Mouse (Mus musculus): ENCODE measurements around the gene Prss2. TPM values are rescaled to one million over a fixed set of nuclear protein-coding genes. Genes with fewer than 3 reads are reported as not detected.
A peak's percentile ranks its signal among the peaks of the same experiment; 100 is the strongest.

The Prss2 gene
- total and polyA plus RNA-seq, 2 experiments from 2014 or later = not detected

DNA sequence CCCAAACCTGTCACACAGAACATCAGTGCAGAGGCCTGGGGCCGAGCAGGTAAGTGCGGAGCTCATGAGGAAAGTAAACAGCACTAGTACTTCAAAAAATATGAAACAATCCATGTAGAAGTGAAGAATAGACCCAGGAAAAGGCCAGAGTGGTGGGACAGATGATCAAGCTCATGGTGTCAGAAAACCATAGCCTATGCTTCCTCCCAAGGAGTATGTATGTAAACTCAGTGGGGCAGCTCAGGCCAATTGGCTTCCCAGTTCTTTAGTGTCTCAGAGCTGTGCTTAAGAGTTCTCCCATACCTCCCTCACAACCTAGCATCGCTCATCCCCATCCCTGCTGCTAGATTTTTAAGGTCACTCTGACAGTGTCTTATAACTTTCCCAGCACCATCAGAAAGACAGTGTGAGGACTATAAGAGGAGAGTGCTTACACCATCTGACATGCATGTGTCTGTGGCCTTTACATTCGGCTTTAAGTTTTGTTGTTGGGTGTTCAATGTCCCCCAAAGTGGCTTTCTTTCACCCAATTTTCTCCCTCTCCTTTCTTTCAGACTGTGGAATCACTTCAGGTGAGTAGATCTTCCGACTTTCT lies 25.6 kb downstream of the Prss2 start:
- Histone ChIP-seq H3K27me3 (ENCODE audit: insufficient read depth, low read length) (no peaks in the 10 kb centered on the region), H3K4me2 (ENCODE audit: low read depth, low read length, poor library complexity, severe bottlenecking) (no peak overlapping the region), H3K9me3 (ENCODE audit: low read length) (no peaks in the 10 kb centered on the region), H3K4me1 (ENCODE audit: insufficient read depth, low read length) (peaks cover 13% of the 10 kb centered on the region; the same call in 1 of the 2 replicates), H3K36me3 (ENCODE audit: insufficient read depth, low read length) (no peaks in the 10 kb centered on the region), H3K27ac (ENCODE audit: low read depth, low read length) (no peak overlapping the region), H3K9ac (replicated peaks; ENCODE audit: low read length, poor library complexity, severe bottlenecking) (no peak overlapping the region), H3K4me3 (ENCODE audit: low read depth, low read length) (no peak overlapping the region)
- no peak for TF ChIP-seq CTCF (IDR thresholded peaks at IDR 0.05)
- ATAC-seq (ENCODE audit: low FRiP score) (no peak), DNase-seq (ENCODE audit: low spot score) (no peak)
- WGBS = 90% methylated on average over 5 of the region's 5 CpGs

DNA sequence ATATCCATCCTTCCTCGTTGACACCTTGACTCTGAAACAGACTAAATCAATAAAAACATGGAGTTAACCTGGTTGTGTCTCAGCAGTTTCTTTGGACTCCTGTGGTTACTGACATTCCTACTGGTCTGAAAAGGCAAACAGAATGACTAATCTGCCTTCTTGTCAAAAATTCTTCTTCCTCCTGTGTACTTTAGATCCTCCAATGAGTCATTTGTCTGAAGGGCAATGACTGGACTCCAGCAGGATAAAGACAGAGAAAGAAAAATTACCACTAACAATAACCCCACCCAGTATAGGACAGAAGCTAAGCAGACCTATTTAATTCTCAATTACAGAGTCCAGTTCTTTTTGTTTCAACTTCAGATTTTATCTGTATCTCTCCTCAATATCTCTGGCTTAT lies 26.7 kb downstream of the Prss2 start:
- Histone ChIP-seq H3K9me3 (ENCODE audit: low read length) (no peaks in the 10 kb centered on the region), H3K4me2 (ENCODE audit: low read depth, low read length, poor library complexity, severe bottlenecking) (no peak overlapping the region), H3K4me3 (ENCODE audit: low read depth, low read length) (no peak overlapping the region), H3K4me1 (ENCODE audit: insufficient read depth, low read length) (peaks cover 11% of the 10 kb centered on the region; the same call in 1 of the 2 replicates), H3K36me3 (ENCODE audit: insufficient read depth, low read length) (no peaks in the 10 kb centered on the region), H3K9ac (replicated peaks; ENCODE audit: low read length, poor library complexity, severe bottlenecking) (no peak overlapping the region), H3K27me3 (ENCODE audit: insufficient read depth, low read length) (no peaks in the 10 kb centered on the region), H3K27ac (ENCODE audit: low read depth, low read length) (no peak overlapping the region)
- DNase-seq (ENCODE audit: low spot score) (no peak), ATAC-seq (ENCODE audit: low FRiP score) (no peak)
- no peak for TF ChIP-seq CTCF (IDR thresholded peaks at IDR 0.05)
- WGBS = 52% methylated on average over 1 of the region's 1 CpGs

GRCm38 (mm10) chr6:41553356-41554010 lies 31.9 kb downstream of the Prss2 start:
- TF ChIP-seq CTCF (IDR thresholded peaks at IDR 0.05) = no peak
- no peaks in the 10 kb centered on the region for H3K4me1 ChIP-seq (ENCODE audit: insufficient read depth, low read length)
- DNase-seq (ENCODE audit: low spot score) (no peak), ATAC-seq (ENCODE audit: low FRiP score) (no peak)
- no peak overlapping the region for H3K27ac ChIP-seq (ENCODE audit: low read depth, low read length)
- H3K4me2 ChIP-seq (ENCODE audit: low read depth, low read length, poor library complexity, severe bottlenecking) = no peak overlapping the region
- H3K9me3 ChIP-seq (ENCODE audit: low read length) = no peaks in the 10 kb centered on the region
- no peak overlapping the region for H3K9ac ChIP-seq (replicated peaks; ENCODE audit: low read length, poor library complexity, severe bottlenecking)
- 92% methylated on average over 5 of the region's 5 CpGs for WGBS
- no peaks in the 10 kb centered on the region for H3K27me3 ChIP-seq (ENCODE audit: insufficient read depth, low read length)
- H3K4me3 ChIP-seq (ENCODE audit: low read depth, low read length) = no peak overlapping the region
- H3K36me3 ChIP-seq (ENCODE audit: insufficient read depth, low read length) = no peaks in the 10 kb centered on the region

DNA sequence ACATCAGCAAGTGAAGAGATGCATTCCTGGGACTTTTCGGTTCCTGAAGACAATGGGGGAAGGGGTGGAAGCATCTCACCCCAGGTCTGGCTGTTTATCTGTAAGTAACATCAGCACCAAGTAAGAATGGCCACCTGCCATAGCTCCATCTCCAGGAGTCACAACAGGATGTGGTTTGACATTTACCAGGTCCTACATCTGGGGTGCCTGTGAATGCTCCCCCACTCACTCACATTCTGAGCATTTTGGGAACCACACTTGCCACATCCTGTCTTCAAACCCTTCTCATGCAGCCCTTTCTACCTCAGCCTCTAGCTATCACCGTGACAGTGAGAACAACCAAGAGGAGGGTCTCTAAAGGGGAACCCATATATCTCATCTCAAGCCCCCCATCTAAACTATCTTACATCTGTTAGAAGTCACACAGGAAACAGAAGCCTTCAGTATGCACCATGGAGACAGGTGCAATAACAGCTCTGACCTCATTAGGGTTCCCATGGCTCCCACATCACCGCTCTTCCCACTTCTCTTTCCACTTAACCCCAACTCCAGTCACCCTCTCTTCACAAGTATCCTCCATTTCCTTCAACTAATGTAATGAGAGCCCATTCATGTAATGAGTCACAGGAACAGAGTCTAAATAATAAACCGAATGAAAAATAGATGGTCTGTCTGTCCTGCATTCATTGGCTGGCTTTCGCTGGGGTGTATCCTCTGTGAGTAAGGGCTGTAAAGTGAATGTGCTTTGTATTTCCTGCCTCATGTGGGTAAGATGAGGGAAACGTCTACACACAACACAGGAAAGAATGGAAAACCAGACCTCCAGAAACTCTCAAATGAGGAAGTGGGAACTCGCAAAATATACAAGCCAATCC lies 32.9 kb downstream of the Prss2 start:
- 86% methylated on average over 7 of the region's 7 CpGs for whole genome bisulfite sequencing
- ATAC-seq (ENCODE audit: low FRiP score) (no peak), DNase-seq (ENCODE audit: low spot score) (no peak)
- Histone ChIP-seq H3K9me3 (ENCODE audit: low read length) (no peaks in the 10 kb centered on the region), H3K4me3 (ENCODE audit: low read depth, low read length) (no peak overlapping the region), H3K27ac (ENCODE audit: low read depth, low read length) (no peak overlapping the region), H3K36me3 (ENCODE audit: insufficient read depth, low read length) (no peaks in the 10 kb centered on the region), H3K27me3 (ENCODE audit: insufficient read depth, low read length) (no peaks in the 10 kb centered on the region), H3K9ac (replicated peaks; ENCODE audit: low read length, poor library complexity, severe bottlenecking) (no peak overlapping the region), H3K4me2 (ENCODE audit: low read depth, low read length, poor library complexity, severe bottlenecking) (no peak overlapping the region), H3K4me1 (ENCODE audit: insufficient read depth, low read length) (no peaks in the 10 kb centered on the region)
- TF ChIP-seq CTCF (IDR thresholded peaks at IDR 0.05) = no peak

DNA sequence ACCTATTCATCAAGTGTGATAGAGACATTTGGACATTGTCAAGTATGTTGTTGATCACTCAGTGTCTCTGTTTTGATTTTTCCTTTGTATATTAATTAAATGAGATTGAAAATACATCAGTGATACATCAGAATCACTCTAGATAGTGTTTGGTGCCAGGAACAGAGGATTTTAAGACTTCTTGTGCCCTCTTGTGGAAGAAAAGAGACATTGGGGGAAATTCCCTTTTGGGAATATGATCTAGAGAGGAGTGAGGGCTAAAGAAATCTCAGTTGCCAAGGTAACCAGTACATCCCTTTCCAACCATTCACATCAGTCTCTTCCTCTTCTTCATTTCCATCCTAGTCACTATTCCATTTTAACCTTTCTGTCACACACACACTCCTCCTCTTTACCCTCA lies 34.8 kb downstream of the Prss2 start:
- TF ChIP-seq CTCF (IDR thresholded peaks at IDR 0.05) = peak; percentile 86
- H3K9me3 ChIP-seq (ENCODE audit: low read length) = no peaks in the 10 kb centered on the region
- H3K27ac ChIP-seq (ENCODE audit: low read depth, low read length) = no peak overlapping the region
- ATAC-seq (ENCODE audit: low FRiP score) (peak; percentile 65), DNase-seq (ENCODE audit: low spot score) (peak; percentile 73)
- H3K4me2 ChIP-seq (ENCODE audit: low read depth, low read length, poor library complexity, severe bottlenecking) = no peak overlapping the region
- no peak overlapping the region for H3K9ac ChIP-seq (replicated peaks; ENCODE audit: low read length, poor library complexity, severe bottlenecking)
- H3K4me3 ChIP-seq (ENCODE audit: low read depth, low read length) = no peak overlapping the region
- no peaks in the 10 kb centered on the region for H3K4me1 ChIP-seq (ENCODE audit: insufficient read depth, low read length)
- no peaks in the 10 kb centered on the region for H3K36me3 ChIP-seq (ENCODE audit: insufficient read depth, low read length)
- no peaks in the 10 kb centered on the region for H3K27me3 ChIP-seq (ENCODE audit: insufficient read depth, low read length)

DNA sequence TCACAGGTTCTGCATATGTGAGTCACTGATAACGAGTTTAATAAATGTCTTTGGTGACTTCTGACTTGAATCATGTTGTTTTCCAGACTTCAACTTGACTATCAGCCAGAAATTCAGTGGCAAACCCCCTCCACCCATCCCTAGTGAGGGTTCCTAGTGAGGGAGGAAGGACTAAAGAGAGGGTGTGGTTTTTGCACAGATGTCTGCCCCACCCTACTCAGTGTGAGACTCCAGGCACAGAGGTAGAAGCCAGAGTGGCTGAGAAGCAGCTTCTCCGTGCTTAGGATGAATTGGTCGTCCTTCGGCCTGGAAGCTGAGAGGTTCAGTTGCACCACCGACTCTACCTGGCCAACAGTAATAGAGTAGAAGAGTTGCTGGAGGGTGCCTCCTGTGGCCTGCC lies 35.9 kb downstream of the Prss2 start:
- no peak for DNase-seq (ENCODE audit: low spot score)
- no peaks in the 10 kb centered on the region for H3K4me1 ChIP-seq (ENCODE audit: insufficient read depth, low read length)
- TF ChIP-seq CTCF (IDR thresholded peaks at IDR 0.05) = no peak
- no peak overlapping the region for H3K4me2 ChIP-seq (ENCODE audit: low read depth, low read length, poor library complexity, severe bottlenecking)
- no peaks in the 10 kb centered on the region for H3K36me3 ChIP-seq (ENCODE audit: insufficient read depth, low read length)
- no peak overlapping the region for H3K9ac ChIP-seq (replicated peaks; ENCODE audit: low read length, poor library complexity, severe bottlenecking)
- 74% methylated on average over 5 of the region's 5 CpGs for WGBS
- no peaks in the 10 kb centered on the region for H3K27me3 ChIP-seq (ENCODE audit: insufficient read depth, low read length)
- ATAC-seq (ENCODE audit: low FRiP score) = no peak
- H3K27ac ChIP-seq (ENCODE audit: low read depth, low read length) = no peak overlapping the region
- no peaks in the 10 kb centered on the region for H3K9me3 ChIP-seq (ENCODE audit: low read length)
- H3K4me3 ChIP-seq (ENCODE audit: low read depth, low read length) = no peak overlapping the region

All from midbrain, postnatal 0 days (tissue).